Mouse (Mus musculus): ENCODE measurements around the gene Rfx4. TPM values are rescaled to one million over a fixed set of nuclear protein-coding genes. Genes with fewer than 3 reads are reported as not detected.

Rfx4 gene
- polyA plus RNA-seq, 1 experiment from 2014 or later, result not detected

DNA sequence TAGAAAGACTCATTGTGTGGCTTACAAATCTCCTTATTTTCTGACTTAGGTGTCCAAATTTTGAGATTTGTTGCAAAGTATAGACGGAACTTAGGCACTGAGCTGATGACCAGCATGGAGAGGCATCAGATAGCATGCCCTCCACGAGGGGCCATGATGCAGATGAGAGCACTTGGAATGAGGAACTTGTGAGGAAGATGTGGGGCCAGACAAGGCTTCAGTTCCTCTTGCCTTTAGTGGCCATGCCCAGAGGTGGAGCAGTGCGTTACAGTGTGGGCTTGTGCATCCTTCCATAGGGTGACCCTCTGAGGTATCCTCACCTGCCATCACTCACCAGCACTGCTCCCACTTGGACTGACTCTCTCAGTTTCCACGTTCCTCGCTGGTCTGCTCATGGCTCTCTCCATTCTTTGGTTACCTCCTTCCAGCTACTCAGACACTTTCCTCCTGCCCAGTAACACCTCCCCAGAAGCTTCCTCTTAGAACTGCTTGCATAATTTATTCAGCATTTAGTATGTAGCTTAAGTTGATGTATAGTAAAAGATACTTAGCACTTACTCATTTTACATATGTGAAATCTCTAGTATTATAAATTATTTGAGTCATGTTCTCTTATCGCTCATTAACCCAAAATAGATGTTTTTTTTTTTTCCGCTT lies 179.8 kb downstream of the Rfx4 start:
- Histone ChIP-seq H3K4me3 (no peak overlapping the region), H3K36me3 (0 out of 2 replicates have a peak, but pooled peaks cover 12% of the 10 kb centered on the region), H3K27me3 (replicated peaks) (no peaks in the 10 kb centered on the region), H3K27ac (no peak overlapping the region), H3K9ac (no peak overlapping the region), H3K4me2 (no peak overlapping the region), H3K9me3 (replicated peaks) (no peaks in the 10 kb centered on the region), H3K4me1 (no peaks in the 10 kb centered on the region)
- no peak for ATAC-seq
- WGBS (ENCODE audit: insufficient replicate concordance), result 50% methylated on average over 7 of the region's 7 CpGs

DNA sequence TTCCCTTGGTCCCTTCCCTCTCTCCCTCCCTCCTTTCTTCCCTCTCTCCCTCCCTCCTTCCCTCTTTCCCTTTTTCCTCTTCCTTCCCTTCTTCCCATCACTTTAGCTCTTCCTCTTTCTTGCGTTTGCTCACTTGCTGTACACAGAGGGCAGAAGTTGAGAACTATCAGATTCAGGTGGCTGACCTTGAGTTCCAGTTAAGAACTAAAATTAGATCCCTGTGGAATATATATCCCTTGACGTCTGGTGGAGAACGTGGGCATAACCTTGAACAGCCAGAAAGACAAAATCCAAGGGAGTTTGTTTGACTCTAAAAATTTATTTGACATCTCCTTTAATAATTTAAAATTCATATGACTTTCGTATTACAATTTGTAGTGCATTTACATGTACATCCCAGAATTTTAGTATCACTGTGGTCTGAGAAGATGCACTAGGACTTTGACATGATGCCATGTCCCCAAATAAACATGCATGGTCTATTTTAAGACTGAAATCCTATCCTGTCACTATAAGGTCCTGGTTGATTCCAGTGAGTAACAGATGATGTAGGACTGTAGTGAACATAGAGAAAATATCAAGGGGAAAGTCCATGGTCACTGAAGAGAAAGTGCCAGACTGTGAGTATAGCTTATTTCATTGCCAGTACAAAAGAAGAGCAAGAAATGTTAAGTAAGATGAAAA lies 181.1 kb downstream of the Rfx4 start:
- H3K9ac ChIP-seq, result no peak overlapping the region
- H3K27ac ChIP-seq, result no peak overlapping the region
- no peak overlapping the region for H3K4me3 ChIP-seq
- H3K4me1 ChIP-seq, result no peaks in the 10 kb centered on the region
- 65% methylated on average over 4 of the region's 4 CpGs for WGBS (ENCODE audit: insufficient replicate concordance)
- H3K9me3 ChIP-seq (replicated peaks), result no peaks in the 10 kb centered on the region
- peaks cover 16% of the 10 kb centered on the region; the same call in 1 of the 2 replicates for H3K36me3 ChIP-seq
- ATAC-seq, result no peak
- no peak overlapping the region for H3K4me2 ChIP-seq
- H3K27me3 ChIP-seq (replicated peaks), result no peaks in the 10 kb centered on the region

DNA sequence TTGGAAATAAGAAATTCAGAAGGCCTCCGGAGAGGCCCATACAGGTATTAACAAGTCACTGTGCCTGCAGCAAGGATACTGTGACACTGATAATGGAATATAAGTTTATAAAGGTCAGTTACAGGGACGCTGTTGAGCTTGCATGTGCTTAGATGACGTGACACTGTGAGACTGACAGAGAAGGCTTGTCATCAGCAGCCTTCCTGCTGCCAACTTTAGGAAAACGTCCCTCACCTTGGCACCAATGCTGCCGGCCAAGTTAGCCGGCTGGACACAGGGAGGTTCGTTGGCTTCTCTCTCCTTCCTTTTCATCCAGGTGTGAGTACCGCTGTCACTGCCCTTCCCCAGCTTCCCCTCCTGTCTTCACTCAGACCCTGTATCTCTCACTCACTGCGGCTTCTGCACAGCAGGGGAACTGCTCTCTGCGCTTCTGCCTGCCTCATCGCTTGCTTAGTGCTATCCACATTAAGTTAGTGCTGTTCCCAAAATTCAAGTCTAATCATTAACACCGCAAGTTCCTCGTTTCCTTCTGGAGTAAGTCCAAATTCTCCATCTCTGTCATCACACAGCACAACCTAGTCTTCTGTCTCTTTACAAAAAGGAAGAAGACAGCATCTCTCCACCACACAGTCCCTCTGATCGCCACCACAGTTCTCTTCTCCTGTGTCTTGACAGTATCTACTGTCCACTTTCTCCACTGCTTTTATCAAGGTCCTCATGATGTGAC lies 182.4 kb downstream of the Rfx4 start:
- Histone ChIP-seq H3K27ac (no peak overlapping the region), H3K4me1 (no peaks in the 10 kb centered on the region), H3K4me3 (no peak overlapping the region), H3K36me3 (peaks cover 16% of the 10 kb centered on the region; the same call in 1 of the 2 replicates), H3K4me2 (no peak overlapping the region), H3K9ac (no peak overlapping the region), H3K9me3 (replicated peaks) (no peaks in the 10 kb centered on the region), H3K27me3 (replicated peaks) (no peaks in the 10 kb centered on the region)
- WGBS (ENCODE audit: insufficient replicate concordance), result 85% methylated on average over 14 of the region's 14 CpGs
- ATAC-seq, result no peak

DNA sequence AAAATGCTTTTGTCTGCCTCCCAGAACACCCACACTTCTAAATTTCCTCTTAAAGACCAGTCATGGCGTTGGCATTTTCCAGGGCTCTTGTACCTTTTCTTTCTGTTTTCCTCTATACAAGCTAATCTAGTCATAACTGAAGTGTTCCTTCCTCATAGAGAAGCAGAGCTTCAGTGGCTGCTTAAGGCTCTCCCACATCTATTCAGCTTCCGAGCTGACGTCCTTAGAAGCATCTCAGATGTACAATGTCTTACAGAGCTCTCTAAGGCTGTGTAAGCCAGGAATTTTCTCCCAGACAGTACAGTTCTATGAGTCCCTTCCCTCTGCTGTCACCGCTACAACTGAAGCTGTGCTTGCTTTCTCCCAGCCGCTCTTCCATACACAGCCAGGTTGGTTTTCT lies 183.0 kb downstream of the Rfx4 start:
- H3K4me3 ChIP-seq, result no peak overlapping the region
- H3K27me3 ChIP-seq (replicated peaks), result no peaks in the 10 kb centered on the region
- H3K4me2 ChIP-seq, result no peak overlapping the region
- H3K9ac ChIP-seq, result no peak overlapping the region
- H3K27ac ChIP-seq, result no peak overlapping the region
- WGBS (ENCODE audit: insufficient replicate concordance), result 81% methylated on average over 5 of the region's 5 CpGs
- H3K9me3 ChIP-seq (replicated peaks), result no peaks in the 10 kb centered on the region
- ATAC-seq, result no peak
- H3K36me3 ChIP-seq, result peaks cover 16% of the 10 kb centered on the region; the same call in 1 of the 2 replicates
- H3K4me1 ChIP-seq, result no peaks in the 10 kb centered on the region

DNA sequence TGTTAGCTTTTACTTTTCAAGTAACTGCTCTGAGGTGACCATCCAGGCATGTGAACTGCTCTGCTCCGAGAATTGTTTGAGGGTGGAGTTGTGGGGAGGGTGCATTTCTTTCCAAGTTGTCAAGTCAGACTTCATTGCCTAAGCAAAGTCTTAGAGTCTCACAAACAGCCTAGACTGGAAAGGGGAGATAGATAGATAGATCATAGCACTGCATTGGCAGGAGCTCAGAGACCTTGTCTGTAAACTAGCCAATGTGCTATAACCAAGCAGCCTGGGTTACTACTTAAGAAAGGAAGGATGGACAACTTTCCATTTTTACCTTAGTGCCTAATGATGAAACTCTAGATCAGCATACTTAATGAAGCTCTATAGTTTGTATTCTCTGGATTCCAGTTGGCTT lies 184.5 kb downstream of the Rfx4 start:
- WGBS (ENCODE audit: insufficient replicate concordance), result 84% methylated on average over 1 of the region's 1 CpGs
- no peaks in the 10 kb centered on the region for H3K27me3 ChIP-seq (replicated peaks)
- no peak overlapping the region for H3K4me3 ChIP-seq
- no peak overlapping the region for H3K9ac ChIP-seq
- no peak overlapping the region for H3K4me2 ChIP-seq
- no peaks in the 10 kb centered on the region for H3K9me3 ChIP-seq (replicated peaks)
- no peaks in the 10 kb centered on the region for H3K4me1 ChIP-seq
- peaks cover 18% of the 10 kb centered on the region; the same call in 1 of the 2 replicates for H3K36me3 ChIP-seq
- ATAC-seq, result no peak
- no peak overlapping the region for H3K27ac ChIP-seq

DNA sequence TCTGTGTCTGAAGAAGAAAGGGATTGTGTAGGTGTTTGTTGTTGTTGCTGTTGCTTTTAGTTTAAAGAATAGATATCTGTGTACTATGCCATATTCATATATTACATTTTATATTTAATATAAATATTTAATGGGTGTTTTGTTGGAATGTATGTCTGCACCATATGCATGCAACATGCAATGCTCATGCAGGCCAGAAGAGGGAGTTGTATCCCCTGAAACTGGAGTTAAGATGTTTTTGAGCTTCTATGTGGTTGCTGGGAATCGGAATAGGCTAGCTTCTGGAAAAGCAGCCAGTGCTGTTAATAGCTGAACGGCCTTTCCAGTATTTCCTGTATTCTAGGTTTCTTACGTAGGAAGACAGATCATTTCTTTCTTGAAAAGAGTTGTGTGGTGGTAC lies 189.8 kb downstream of the Rfx4 start:
- Histone ChIP-seq H3K4me2 (no peak overlapping the region), H3K27ac (no peak overlapping the region), H3K4me3 (no peak overlapping the region), H3K4me1 (no peaks in the 10 kb centered on the region), H3K9ac (no peak overlapping the region), H3K9me3 (replicated peaks) (no peaks in the 10 kb centered on the region), H3K36me3 (peaks cover 26% of the 10 kb centered on the region), H3K27me3 (replicated peaks) (no peaks in the 10 kb centered on the region)
- ATAC-seq, result no peak
- 93% methylated on average over 3 of the region's 3 CpGs for WGBS (ENCODE audit: insufficient replicate concordance)

DNA sequence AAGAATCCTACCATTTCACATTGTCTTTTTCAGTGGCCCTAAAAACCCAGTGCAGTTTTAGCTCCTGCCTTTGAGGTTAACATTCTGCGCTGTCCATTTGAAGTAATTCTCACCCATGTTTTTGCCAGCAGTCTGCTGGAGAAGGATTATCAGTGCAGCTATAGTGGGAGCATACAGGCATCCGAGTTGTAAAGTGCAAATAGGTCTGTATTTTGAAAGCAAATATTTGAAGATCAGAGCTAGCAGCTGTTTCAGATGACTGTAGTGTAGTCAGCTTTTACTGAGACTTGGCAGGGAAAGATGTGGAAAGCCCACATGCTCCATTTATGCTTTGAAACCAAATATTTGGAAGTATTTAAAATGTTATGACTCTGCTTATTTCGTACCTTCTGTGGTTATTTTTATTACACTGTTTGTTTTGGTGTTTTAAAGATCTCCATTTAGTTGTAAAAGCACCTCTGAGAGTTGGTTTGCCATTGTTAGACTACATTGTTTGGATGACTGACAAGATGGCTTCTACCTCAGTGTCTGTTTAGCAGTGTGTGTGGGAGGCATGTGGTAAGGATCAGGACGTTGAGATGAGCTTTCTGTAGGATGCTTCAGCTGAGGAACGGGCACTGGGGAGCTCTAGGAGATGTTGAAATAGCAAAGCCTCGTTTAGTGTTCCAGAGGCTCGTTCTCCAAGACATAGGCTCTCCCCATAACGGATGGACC lies 193.3 kb downstream of the Rfx4 start:
- Histone ChIP-seq H3K27ac (no peak overlapping the region), H3K9me3 (replicated peaks) (no peaks in the 10 kb centered on the region), H3K4me2 (no peak overlapping the region), H3K9ac (no peak overlapping the region), H3K4me1 (0 out of 2 replicates have a peak, but pooled peaks cover 2% of the 10 kb centered on the region), H3K4me3 (no peak overlapping the region), H3K36me3 (peaks cover 36% of the 10 kb centered on the region), H3K27me3 (replicated peaks) (no peaks in the 10 kb centered on the region)
- ATAC-seq, result no peak
- 69% methylated on average over 8 of the region's 8 CpGs for WGBS (ENCODE audit: insufficient replicate concordance)

DNA sequence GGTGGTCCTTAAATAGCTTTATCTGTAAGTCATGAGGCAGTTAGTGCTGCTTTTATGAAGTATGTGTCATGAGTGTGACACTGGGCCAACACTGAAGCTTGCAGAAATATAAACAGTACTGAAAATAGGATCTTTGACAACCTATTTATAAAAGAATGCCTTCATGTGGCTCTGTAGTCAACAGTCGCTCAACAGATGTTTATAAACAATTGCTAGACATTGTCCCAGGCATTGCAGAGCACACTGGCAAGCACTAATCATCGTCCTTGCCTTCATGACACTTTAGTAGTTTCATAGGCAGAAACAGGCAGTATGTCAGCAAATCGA lies 193.8 kb downstream of the Rfx4 start:
- ATAC-seq, result no peak
- Histone ChIP-seq H3K4me3 (no peak overlapping the region), H3K4me1 (0 out of 2 replicates have a peak, but pooled peaks cover 5% of the 10 kb centered on the region), H3K4me2 (no peak overlapping the region), H3K9ac (no peak overlapping the region), H3K27me3 (replicated peaks) (no peaks in the 10 kb centered on the region), H3K36me3 (peaks cover 35% of the 10 kb centered on the region), H3K9me3 (replicated peaks) (no peaks in the 10 kb centered on the region), H3K27ac (no peak overlapping the region)
- 70% methylated on average over 3 of the region's 3 CpGs for WGBS (ENCODE audit: insufficient replicate concordance)

DNA sequence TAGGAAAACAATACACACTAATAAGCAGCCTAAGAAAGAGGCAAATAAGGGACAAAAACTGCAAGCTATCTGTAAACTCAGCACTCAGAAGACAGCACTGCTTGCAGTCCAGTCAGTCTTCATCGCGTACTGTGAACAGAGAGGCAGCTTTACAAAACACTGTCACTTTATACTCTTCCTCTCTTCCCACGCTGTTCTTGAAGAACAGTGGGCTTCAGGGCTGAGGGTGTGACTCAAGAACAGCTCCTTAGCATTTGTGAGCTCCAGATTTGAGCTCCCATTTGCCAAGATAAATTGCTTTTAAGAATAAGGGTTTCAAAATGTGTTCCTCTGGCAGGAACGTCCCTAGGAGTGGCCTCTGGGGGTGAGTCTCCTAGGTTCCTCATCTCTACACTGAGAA lies 194.5 kb downstream of the Rfx4 start:
- H3K27me3 ChIP-seq (replicated peaks), result no peaks in the 10 kb centered on the region
- no peak overlapping the region for H3K4me3 ChIP-seq
- H3K27ac ChIP-seq, result no peak overlapping the region
- H3K4me1 ChIP-seq, result peaks cover 12% of the 10 kb centered on the region
- no peaks in the 10 kb centered on the region for H3K9me3 ChIP-seq (replicated peaks)
- WGBS (ENCODE audit: insufficient replicate concordance), result 81% methylated on average over 4 of the region's 4 CpGs
- H3K9ac ChIP-seq, result no peak overlapping the region
- peaks cover 32% of the 10 kb centered on the region for H3K36me3 ChIP-seq
- no peak overlapping the region for H3K4me2 ChIP-seq
- ATAC-seq, result no peak

DNA sequence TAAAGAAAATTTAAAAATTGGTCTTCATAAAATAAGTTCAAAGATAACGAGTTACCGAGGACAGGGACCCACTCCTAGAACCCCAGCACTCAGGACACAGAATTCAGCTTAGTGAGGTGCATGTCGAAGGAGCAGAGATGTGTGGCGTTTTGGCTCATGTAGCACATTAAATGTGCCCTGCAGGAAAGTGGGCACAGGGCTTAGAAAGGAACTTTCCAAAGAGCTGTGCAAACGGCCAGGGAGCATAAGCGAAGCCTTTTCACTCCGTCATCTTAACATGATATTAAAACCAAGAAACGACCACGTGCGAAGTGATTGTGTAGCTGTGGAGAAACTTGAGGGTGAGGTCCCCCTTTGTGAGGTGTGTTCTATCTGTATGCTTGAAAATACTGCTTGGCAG lies 198.4 kb downstream of the Rfx4 start:
- H3K4me3 ChIP-seq, result no peak overlapping the region
- 88% methylated on average over 10 of the region's 10 CpGs for WGBS (ENCODE audit: insufficient replicate concordance)
- H3K27me3 ChIP-seq (replicated peaks), result no peaks in the 10 kb centered on the region
- no peak for ATAC-seq
- no peak overlapping the region for H3K4me2 ChIP-seq
- H3K9ac ChIP-seq, result no peak overlapping the region
- peaks cover 19% of the 10 kb centered on the region for H3K36me3 ChIP-seq
- no peaks in the 10 kb centered on the region for H3K9me3 ChIP-seq (replicated peaks)
- H3K4me1 ChIP-seq, result peaks cover 22% of the 10 kb centered on the region
- no peak overlapping the region for H3K27ac ChIP-seq

Measured in liver, embryonic 12.5 days (tissue).